Mouse (Mus musculus) liver, adult 2 months (tissue): ENCODE measurements around the gene Gmnc.

Experiments used
- CTCF ChIP-seq: fragments of 200-500 bp; IDR thresholded peaks from 2 replicates; pipeline ENCODE4 v1.5.1; 2011; ENCODE audit warnings: low read depth, low read length, control low read depth
- POLR2A ChIP-seq: fragments of 200-500 bp; IDR thresholded peaks from 2 replicates; pipeline ENCODE4 v1.6.1; 2011; ENCODE audit warnings: low read length, control low read depth; ENCODE audit not compliant: insufficient read depth; ENCODE audit errors: extremely low read depth

GRCm38 (mm10) chr16:26988188-26988587 is 3.3 kb downstream of the Gmnc start:
- TF ChIP-seq POLR2A (no peak), CTCF (no peak)
